Mouse (Mus musculus): ENCODE results near the gene Vapa. TPM values are rescaled to one million over a fixed set of nuclear protein-coding genes. Genes with fewer than 3 reads are reported as not detected.
"Not testable (repeated sequence)": the region's sequence is repeated elsewhere in the genome, so short reads cannot be mapped to it uniquely, and the experiment has no call there.

The Vapa gene
- polyA plus RNA-seq, 1 experiment from 2014 or later, result 190 TPM

DNA sequence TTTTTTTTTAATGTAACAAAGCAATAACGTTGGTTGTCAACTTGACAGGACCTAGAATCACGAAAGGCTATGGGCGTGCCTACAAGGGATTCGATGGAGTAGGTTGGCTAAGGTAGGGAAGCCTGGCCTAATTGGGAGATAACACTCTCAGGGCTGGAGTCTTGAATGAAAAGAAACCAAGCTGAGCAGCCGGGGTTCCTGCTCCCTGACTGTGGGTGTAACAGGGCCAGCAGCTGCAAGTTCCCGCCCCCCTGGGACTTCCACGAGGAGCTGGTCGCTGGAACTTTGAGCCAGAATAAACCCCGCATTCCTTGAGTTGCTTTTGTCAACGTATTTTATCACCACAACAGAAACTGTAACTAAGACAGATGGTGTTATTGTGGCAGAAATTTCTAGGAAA, 56.6 kb downstream of the Vapa start:
- WGBS, result 70% methylated on average over 10 of the region's 10 CpGs
- Histone ChIP-seq H3K4me3 (no peak overlapping the region), H3K27ac (no peak overlapping the region), H3K27me3 (ENCODE audit: insufficient read depth, poor library complexity, severe bottlenecking) (no peaks in the 10 kb centered on the region), H3K4me1 (replicated peaks) (peaks cover 8% of the 10 kb centered on the region; the same call in 1 of the 2 replicates), H3K9me3 (no peaks in the 10 kb centered on the region), H3K36me3 (no peaks in the 10 kb centered on the region)
- no peak for DNase-seq (ENCODE audit: low spot score)

DNA sequence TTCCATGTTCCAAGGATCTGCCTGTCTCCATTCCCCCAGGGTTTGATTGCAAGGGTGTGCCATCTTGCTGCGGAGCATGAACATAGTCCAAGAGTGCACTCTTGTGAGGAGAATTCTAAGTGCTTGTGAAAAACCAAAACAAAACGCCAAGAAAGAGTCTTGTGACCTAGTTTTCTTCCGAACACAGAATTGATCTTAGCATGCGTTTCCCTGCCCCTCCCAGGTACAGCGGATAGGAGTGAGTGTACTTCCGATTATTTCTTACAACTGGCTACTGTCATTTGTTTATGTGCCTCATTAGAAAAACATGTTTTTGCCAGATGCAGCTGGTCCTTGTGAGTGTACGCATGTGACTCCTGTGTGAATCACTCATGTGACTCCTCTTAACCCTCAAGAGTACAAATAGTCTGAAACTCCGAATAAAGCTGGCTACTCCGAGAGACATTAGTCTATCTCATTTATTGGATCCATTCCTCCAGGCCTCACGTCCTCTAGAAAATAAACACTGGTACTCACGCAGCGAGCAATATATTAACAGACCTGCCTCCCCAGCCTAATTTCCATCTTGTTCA, 60.8 kb downstream of the Vapa start:
- Histone ChIP-seq H3K4me3 (no peak overlapping the region), H3K4me1 (replicated peaks) (no peaks in the 10 kb centered on the region), H3K27me3 (ENCODE audit: insufficient read depth, poor library complexity, severe bottlenecking) (no peaks in the 10 kb centered on the region), H3K27ac (no peak overlapping the region), H3K36me3 (no peaks in the 10 kb centered on the region), H3K9me3 (no peaks in the 10 kb centered on the region)
- 91% methylated on average over 12 of the region's 12 CpGs for whole genome bisulfite sequencing
- DNase-seq (ENCODE audit: low spot score), result no peak

DNA sequence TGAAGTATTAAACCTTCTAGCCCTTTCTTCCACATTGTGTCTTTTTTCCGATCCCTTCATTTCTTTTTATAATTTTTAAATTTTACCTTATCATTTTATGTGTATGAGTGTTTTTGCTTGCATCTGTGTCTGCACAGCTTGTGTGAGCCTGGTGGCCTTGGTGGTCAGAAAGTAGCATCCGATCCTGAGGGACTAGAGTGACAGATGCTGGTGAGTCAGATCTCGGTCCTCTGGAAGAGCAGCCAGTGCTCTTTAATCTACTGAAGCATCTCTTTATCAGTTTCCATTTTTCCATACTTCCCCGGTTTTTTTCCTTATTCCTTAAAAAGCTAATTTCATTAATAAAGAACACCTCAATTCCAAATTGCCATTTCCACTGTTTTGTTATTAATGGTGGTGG, 63.0 kb downstream of the Vapa start:
- H3K27me3 ChIP-seq (ENCODE audit: insufficient read depth, poor library complexity, severe bottlenecking), result no peaks in the 10 kb centered on the region
- no peaks in the 10 kb centered on the region for H3K4me1 ChIP-seq (replicated peaks)
- H3K27ac ChIP-seq, result no peak overlapping the region
- WGBS, result 88% methylated on average over 4 of the region's 4 CpGs
- no peaks in the 10 kb centered on the region for H3K36me3 ChIP-seq
- H3K9me3 ChIP-seq, result no peaks in the 10 kb centered on the region
- DNase-seq (ENCODE audit: low spot score), result no peak
- H3K4me3 ChIP-seq, result no peak overlapping the region

DNA sequence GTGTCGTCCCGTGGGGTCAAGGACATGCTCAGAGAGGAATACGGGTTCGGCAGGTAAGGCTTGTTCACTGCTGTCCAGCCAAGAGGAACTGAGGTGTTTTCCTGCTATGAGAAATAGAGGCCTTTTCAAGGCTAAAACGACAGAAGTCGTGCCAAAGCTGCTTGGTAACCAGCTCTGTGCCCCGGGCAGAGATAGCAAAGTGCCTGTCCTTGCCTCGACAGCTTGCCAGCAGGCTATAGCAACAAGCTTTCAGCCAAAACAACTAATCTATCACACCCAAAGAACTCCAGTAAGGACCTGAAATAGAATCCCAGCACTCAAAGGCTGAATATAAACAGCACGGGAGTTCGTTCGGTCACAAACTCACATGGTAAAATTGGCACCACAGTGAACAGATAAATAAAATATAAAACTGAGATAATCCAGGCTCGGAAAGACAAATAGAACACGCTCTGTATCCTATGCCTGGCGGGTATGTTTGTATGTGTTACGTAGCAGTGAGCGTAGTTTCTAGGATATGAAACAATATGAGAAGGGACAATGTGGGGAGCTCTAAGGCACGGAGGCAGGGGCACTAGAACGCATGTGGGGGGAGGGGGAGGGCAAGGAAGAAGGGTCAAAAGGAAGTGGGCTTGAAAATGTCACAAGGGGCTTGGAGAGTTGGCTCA, 64.5 kb downstream of the Vapa start:
- Histone ChIP-seq H3K4me3 (no peak overlapping the region), H3K27ac (no peak overlapping the region), H3K4me1 (replicated peaks) (no peaks in the 10 kb centered on the region), H3K27me3 (ENCODE audit: insufficient read depth, poor library complexity, severe bottlenecking) (no peaks in the 10 kb centered on the region), H3K9me3 (no peaks in the 10 kb centered on the region), H3K36me3 (no peaks in the 10 kb centered on the region)
- DNase-seq (ENCODE audit: low spot score), result no peak
- WGBS, result 83% methylated on average over 18 of the region's 18 CpGs

DNA sequence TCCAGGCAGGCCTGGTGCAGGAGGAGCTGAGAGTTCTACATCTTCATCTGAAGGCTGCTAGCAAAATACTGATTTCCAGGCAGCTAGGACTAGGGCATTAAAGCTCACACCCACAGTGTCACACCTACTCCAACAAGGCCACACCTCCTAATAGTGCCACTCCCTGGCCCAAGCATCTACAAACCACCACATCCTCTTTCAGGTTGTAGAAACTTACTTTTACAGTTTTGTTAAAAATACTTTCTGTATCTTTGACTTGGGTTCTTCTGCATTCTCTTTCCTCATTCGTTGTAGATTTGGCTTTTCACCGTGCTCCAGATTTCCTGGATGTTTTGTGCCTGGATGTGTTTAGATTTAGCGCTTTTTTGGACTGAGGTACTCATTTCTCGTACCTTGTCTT, 67.1 kb downstream of the Vapa start:
- not testable (repeated sequence) for H3K4me1 ChIP-seq (replicated peaks); H3K27ac ChIP-seq; DNase-seq (ENCODE audit: low spot score); H3K9me3 ChIP-seq; H3K27me3 ChIP-seq (ENCODE audit: insufficient read depth, poor library complexity, severe bottlenecking); H3K36me3 ChIP-seq; H3K4me3 ChIP-seq
- 91% methylated on average over 4 of the region's 4 CpGs for WGBS

DNA sequence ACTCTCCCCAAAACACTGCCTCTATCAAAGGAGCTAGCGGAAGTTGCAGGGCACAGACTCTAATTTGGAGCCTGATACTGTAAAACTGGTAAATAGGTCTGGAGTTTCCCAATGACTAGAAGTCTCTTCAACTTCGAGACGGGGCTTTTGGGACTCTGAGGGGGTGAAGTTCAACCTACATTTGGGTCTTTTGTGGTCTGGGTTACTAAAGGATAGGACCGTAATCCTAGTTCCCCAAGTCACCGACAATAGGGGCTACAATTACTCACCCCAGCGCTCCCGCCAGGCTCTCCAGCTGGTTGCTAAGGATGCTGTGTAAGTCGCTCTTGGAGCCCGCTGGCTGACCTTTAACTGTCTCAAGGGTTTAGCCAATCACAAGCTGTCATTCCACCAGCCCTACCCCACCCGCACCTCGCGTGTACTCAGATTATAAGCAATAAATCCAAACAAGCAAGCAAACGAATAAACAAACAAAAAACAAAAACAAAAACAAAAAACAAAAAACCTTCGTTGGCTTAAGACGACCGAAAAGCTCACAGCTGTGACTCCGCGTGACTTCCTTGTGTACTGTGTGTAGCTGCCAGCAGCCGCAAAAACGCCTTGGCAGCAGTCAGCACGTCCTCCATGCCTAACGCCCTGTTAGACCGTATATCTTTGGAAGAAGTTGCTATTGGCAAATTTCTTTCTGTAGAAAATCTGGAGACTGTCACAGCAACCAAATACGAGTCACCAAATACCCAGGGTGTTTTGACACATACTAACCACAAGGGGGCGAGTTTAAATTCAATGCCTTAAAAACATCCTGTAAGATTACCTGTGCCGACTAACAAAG, 72.7 kb downstream of the Vapa start, which contains the start of gene Tmem232:
Gene Tmem232 (minus strand): TSS at position 342 of the 832 bp plus-strand sequence.
- Histone ChIP-seq H3K4me3 (peak within 1 kb of the TSS; percentile 49), H3K4me1 (replicated peaks) (no peaks in the 10 kb centered on the region; the same call in 1 of the 2 replicates), H3K27me3 (ENCODE audit: insufficient read depth, poor library complexity, severe bottlenecking) (no peaks in the 10 kb centered on the region), H3K27ac (no peak within 1 kb of the TSS), H3K36me3 (no peaks in the 10 kb centered on the region), H3K9me3 (no peaks in the 10 kb centered on the region)
- peak; percentile 51 for DNase-seq (ENCODE audit: low spot score)
- WGBS, result 15% methylated on average over 26 of the region's 26 CpGs

DNA sequence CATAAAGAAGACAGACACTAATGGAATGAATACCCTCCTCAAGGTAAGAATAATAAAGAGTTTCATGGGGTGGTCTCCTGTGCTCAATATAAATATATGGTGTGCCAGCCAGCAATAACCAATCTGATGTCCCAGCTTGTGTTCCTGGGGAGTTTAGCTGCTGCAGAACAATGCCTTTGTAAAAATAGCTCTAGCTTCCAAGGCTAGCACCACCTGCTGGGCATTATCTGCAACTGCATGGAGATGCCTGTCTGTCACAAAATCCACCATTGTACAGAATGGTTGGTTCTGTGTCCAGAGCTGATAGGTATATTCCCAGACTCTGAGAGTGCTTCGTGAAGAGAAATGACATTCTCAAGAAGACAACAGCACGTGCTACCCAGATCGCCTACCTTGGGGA, 77.2 kb downstream of the Vapa start:
- H3K27me3 ChIP-seq (ENCODE audit: insufficient read depth, poor library complexity, severe bottlenecking), result no peaks in the 10 kb centered on the region
- no peak overlapping the region for H3K4me3 ChIP-seq
- WGBS, result 26% methylated on average over 3 of the region's 3 CpGs
- no peaks in the 10 kb centered on the region; the same call in 1 of the 2 replicates for H3K4me1 ChIP-seq (replicated peaks)
- H3K9me3 ChIP-seq, result no peaks in the 10 kb centered on the region
- peak; percentile 50 for DNase-seq (ENCODE audit: low spot score)
- no peaks in the 10 kb centered on the region for H3K36me3 ChIP-seq
- H3K27ac ChIP-seq, result no peak overlapping the region

DNA sequence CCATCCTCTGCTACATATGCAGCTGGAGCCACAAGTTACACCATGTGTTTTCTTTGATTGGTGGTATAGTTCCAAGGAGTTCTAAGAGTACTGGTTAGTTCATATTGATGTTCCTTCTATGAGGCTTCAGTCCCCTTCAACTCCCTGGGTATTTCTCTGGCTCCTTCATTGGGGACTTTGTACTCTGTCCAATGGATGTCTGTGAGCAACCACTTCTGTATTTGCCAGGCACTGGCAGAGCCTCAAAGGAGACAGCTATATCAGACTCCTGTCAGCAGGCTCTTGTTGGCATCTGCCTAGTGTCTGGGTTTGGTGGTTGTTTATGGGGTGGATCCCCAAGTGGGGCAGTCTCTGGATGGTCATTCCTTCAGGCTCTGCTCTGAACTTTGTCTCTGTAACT, 81.0 kb downstream of the Vapa start:
- not testable (repeated sequence) for H3K27ac ChIP-seq; H3K9me3 ChIP-seq; H3K36me3 ChIP-seq; H3K4me1 ChIP-seq (replicated peaks); H3K4me3 ChIP-seq; DNase-seq (ENCODE audit: low spot score); H3K27me3 ChIP-seq (ENCODE audit: insufficient read depth, poor library complexity, severe bottlenecking)

Other genes with a start within 250 kb of the Vapa start
- gene Tmem232, start 72.8 kb downstream of the Vapa start, polyA plus RNA-seq (2016; fragmentation: Nextera tagmentation; extraction: Ambion mirVana), result 0.14 TPM in 1 of 2 replicates, not detected in the other
- 0.09 and 0.17 TPM in 2 replicates for gene Txndc2, start 28.6 kb upstream of the Vapa start, polyA plus RNA-seq (2016; fragmentation: Nextera tagmentation; extraction: Ambion mirVana)
- gene Rab31, start 159.2 kb upstream of the Vapa start, polyA plus RNA-seq (2016; fragmentation: Nextera tagmentation; extraction: Ambion mirVana), result 60.8 and 63.2 TPM in 2 replicates
- 51.0 and 59.6 TPM in 2 replicates for gene Ppp4r1, start 169.0 kb upstream of the Vapa start, polyA plus RNA-seq (2016; fragmentation: Nextera tagmentation; extraction: Ambion mirVana)